Mouse (Mus musculus): ENCODE measurements around the gene Krt6a. TPM values are rescaled to one million over a fixed set of nuclear protein-coding genes. Genes with fewer than 3 reads are reported as not detected.

The Krt6a gene
- not detected for total RNA-seq (2021)
- long read RNA-seq, experiment 1 = 0 reads
- long read RNA-seq, experiment 2 = 0 reads

DNA sequence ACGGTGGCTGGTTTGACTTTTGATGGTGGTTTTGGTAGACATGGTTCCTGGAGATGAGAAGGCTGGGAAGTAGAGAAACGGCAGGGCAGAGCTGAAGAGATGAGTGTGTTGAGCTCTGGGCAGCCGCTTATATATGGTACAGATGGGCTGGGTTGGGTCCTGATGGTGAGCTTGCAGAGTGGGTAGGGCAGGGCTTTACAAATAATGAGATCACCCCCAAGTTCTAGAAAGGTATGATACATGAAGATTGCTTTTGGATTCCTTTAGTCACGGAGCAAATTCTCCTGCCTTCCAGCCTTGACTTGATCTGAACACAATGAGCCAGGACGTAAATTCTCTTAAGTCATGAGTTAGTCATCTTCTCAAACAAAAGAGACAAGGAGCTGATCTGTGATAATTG, at the start of gene Krt6a:
Krt6a (minus strand) TSS at position 101 of the 400 bp plus-strand sequence.
- H3K27ac ChIP-seq = no peak within 1 kb of the TSS
- TF ChIP-seq CTCF (IDR thresholded peaks at IDR 0.05) = no peak
- intact Hi-C loops (cut with DNase I) = no loop called here
- H3K4me3 ChIP-seq = no peak within 1 kb of the TSS
- no peak for DNase-seq (ENCODE audit: extremely low spot score in 1 of 2, low spot score in 2 of 2)

DNA sequence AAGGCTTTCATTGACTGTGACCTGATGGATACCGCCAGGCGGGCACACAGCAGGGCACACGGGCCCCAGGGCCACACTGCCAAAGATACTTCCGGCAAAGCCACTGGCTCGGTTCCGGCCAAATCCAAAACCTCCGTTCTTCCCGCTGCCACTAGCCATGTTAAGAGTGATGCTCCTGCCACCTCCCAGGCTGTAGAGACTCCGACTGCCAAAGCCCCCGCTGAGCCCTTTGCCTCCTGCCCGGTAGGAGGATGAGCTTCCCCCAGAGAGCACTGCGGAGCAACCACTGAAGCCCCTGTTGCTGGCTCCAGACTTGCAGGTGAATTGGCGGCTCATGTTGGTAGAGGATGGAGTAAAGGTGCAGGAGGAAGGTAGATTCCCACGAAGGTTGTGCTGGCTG, 48.6 kb upstream of the Krt6a start, which contains the start of gene Krt71:
Krt71 (minus strand) TSS at position 399 of the 400 bp plus-strand sequence.
- H3K4me3 ChIP-seq = no peak within 1 kb of the TSS
- intact Hi-C loops (cut with DNase I) = no loop called here
- H3K27ac ChIP-seq = no peak within 1 kb of the TSS
- no peak for DNase-seq (ENCODE audit: extremely low spot score in 1 of 2, low spot score in 2 of 2)
- no peak for TF ChIP-seq CTCF (IDR thresholded peaks at IDR 0.05)

DNA sequence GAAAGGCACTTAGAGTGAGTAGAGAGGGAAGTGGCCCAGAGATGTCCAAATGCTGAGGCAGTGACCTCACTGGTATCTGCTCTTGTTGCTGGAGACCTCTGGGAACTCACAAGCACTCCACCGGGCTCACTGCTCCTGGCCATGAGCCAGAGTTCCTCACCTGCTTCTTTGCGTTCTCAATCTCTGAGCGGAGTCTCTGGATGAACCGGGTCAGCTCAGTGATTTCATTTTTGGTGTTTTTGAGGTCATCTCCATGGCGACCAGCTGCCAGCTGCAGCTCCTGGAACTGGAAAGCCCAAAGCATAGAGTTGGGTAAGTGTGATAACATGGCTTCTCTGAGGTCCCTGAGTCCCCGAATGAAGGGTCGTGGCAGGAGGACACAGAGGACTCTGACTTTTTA, 43.7 kb upstream of the Krt6a start:
- DNase-seq (ENCODE audit: extremely low spot score in 1 of 2, low spot score in 2 of 2) = no peak

DNA sequence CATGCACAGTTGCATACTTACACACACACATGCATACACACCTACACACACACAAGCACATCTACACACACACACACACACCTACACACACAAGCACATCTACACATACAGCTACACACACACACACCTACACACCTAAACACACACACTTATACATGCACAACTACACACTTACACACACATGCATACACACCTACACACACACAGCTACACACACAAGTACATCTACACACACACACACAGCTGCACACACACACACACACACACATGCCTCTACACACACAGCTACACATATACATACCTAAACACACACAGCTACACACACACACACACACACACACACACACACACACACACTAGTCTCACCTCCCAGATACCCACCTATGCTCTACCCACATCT, 36.5 kb upstream of the Krt6a start:
- DNase-seq (ENCODE audit: extremely low spot score in 1 of 2, low spot score in 2 of 2) = no peak
- no peak overlapping the region for H3K27ac ChIP-seq
- H3K4me3 ChIP-seq = no peak overlapping the region
- intact Hi-C loops (cut with DNase I) = no loop called here
- TF ChIP-seq CTCF (IDR thresholded peaks at IDR 0.05) = no peak

More for the DNA sequence above, 43.7 kb upstream of the Krt6a start:
- H3K4me3 ChIP-seq = no peak overlapping the region
- intact Hi-C loops (cut with DNase I) = no loop called here
- TF ChIP-seq CTCF (IDR thresholded peaks at IDR 0.05) = no peak
- no peak overlapping the region for H3K27ac ChIP-seq

DNA sequence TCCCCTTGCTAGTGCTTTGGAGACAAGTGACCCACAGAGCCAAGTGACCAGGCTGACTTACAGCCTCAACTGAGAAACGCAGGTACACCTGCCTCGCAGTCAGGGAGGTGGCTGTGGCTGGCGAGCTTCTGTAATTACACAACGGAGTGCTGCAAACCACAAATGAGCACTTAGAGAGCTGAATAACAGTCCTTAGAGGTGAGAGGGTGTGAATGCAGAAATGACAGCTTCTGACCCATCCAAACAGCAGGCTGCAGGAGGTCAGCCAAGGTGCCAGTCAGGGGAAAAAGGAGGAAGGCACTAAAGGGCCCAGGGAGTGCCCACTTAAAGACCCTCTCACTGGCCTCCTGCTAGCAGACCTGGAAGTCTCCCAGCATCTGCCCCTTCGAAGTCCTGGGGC, 30.6 kb upstream of the Krt6a start:
- no peak overlapping the region for H3K4me3 ChIP-seq
- intact Hi-C loops (cut with DNase I) = no loop called here
- DNase-seq (ENCODE audit: extremely low spot score in 1 of 2, low spot score in 2 of 2) = no peak
- TF ChIP-seq CTCF (IDR thresholded peaks at IDR 0.05) = no peak
- H3K27ac ChIP-seq = no peak overlapping the region

DNA sequence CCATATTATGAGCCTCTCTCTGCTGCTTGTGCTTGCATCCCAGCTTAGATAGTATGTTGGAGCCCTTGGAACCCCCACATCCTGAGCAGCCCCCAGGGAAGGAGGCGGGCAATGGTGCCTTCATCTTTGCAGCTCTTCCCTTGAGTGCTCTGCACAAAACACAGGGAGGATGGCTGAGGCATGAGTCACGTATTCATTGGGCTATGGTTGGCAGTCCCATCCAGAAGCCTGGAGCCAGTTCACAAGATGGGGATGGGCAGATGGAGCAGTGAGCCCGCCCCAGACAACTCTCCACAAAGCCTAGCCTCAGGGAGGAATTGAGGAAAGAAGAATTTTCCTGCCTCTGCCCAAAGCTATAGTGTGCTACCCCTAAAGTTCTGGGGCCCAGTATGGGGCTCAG, 21.7 kb upstream of the Krt6a start:
- no peak overlapping the region for H3K4me3 ChIP-seq
- TF ChIP-seq CTCF (IDR thresholded peaks at IDR 0.05) = no peak
- no peak overlapping the region for H3K27ac ChIP-seq
- intact Hi-C loops (cut with DNase I) = no loop called here
- DNase-seq (ENCODE audit: extremely low spot score in 1 of 2, low spot score in 2 of 2) = no peak

DNA sequence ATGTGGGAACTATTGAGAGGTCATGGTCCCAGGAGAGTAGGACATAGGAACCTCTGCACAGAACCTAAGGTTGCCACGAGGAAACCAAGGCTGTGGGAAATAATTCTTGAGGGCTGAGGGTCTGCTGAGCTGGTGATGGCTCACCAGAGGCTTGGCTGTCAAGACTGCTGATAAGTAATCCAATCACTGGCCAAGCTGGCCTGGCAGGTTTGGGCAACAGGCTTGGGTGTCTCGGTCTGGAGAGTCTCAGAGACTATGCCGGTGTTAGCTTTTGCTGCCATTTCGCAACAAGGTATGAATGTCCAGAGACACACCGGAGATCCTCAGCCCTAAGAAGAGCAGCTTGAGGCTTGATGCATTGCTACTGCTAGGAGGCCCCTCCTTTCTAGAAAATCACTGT, 20.2 kb upstream of the Krt6a start:
- no peak overlapping the region for H3K27ac ChIP-seq
- DNase-seq (ENCODE audit: extremely low spot score in 1 of 2, low spot score in 2 of 2) = no peak
- intact Hi-C loops (cut with DNase I) = no loop called here
- no peak overlapping the region for H3K4me3 ChIP-seq
- TF ChIP-seq CTCF (IDR thresholded peaks at IDR 0.05) = no peak

DNA sequence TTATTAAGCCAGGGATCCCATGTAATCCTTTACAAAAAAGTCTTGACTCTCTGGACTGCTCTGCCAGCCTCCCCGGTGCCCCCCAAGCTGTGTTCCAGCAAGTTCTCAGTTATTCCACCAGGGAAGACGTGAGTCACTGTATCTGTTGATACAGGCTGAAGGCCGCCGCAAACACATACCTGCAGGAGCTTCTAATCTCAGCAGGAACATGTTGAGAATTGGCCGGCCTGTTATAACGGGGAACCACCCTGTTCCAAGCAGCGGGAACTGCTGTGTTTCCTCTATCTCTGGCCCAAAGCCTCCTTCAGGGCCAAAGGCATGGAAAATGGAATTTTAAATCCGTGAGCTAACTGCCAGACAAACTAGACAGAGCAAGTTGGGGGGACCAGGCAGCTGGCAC, 19.6 kb upstream of the Krt6a start:
- Histone ChIP-seq H3K4me3 (no peak overlapping the region), H3K27ac (no peak overlapping the region)
- no peak for DNase-seq (ENCODE audit: extremely low spot score in 1 of 2, low spot score in 2 of 2)
- intact Hi-C loops (cut with DNase I) = no loop called here
- no peak for TF ChIP-seq CTCF (IDR thresholded peaks at IDR 0.05)

DNA sequence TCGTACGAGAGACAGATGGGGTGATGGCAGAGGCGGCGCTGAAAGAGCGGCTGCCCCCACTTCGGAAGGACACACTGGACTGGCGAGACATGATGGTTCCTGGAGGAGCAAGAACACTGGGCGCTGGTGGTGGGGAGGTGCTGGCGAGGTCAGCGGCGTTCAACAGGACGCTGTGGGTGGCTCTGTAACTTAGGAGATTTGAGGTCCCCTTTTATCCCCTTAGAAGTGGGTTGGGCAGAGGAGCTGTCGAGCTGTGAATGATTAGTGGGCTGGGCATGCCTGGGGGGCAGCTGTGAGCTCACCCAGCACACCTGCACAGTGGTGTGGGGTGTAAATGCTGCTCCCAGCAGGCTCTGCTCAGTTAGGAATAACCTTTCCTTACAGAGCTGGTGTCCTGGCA, 18.6 kb upstream of the Krt6a start, which contains the start of gene Krt5:
Krt5 (minus strand) TSS at position 179 of the 400 bp plus-strand sequence.
- Histone ChIP-seq H3K4me3 (no peak within 1 kb of the TSS), H3K27ac (no peak within 1 kb of the TSS)
- DNase-seq (ENCODE audit: extremely low spot score in 1 of 2, low spot score in 2 of 2) = no peak
- intact Hi-C loops (cut with DNase I) = no loop called here
- no peak for TF ChIP-seq CTCF (IDR thresholded peaks at IDR 0.05)

DNA sequence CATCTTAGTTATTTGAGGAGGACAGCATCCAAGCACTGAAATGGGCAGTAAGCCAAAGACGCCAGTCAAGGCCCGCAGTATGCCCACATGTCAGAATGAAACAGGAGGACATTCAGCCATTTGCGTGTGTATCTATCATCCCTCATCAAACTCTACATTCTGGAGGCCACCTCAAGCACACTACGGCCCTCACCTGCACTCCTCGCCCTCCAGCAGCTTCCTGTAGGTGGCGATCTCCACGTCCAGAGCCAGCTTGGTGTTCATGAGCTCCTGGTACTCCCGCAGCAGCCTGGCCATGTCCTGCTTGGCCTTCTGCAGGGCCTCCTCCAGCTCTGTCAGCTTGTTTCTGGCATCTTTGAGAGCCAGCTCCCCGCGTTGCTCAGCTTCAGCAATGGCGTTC, 14.6 kb upstream of the Krt6a start:
- Histone ChIP-seq H3K27ac (no peak overlapping the region), H3K4me3 (no peak overlapping the region)
- DNase-seq (ENCODE audit: extremely low spot score in 1 of 2, low spot score in 2 of 2) = no peak
- no peak; the same call in 1 of the 2 replicates for TF ChIP-seq CTCF (IDR thresholded peaks at IDR 0.05)
- intact Hi-C loops (cut with DNase I) = no loop called here

DNA sequence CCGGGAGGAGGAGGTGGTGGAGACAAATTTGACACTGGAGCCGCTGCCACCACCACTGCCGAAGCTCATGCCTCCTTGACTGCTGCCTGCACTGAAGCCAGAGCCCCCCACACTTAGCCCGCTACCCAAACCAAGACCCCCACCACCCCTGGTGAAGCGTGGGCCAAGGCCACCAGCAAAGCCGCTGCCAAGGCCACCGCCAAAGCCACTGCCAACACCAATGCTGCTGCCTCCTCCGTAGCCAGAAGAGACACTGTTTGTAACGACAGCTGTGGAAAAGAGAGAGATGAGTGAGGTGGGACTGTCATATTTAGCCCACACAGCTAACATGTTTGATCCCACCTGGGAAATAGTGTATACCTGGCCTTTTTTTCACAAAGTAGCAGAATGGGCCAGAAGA, 13.3 kb upstream of the Krt6a start:
- no peak overlapping the region for H3K27ac ChIP-seq
- H3K4me3 ChIP-seq = no peak overlapping the region
- intact Hi-C loops (cut with DNase I) = no loop called here
- no peak for DNase-seq (ENCODE audit: extremely low spot score in 1 of 2, low spot score in 2 of 2)
- no peak for TF ChIP-seq CTCF (IDR thresholded peaks at IDR 0.05)

DNA sequence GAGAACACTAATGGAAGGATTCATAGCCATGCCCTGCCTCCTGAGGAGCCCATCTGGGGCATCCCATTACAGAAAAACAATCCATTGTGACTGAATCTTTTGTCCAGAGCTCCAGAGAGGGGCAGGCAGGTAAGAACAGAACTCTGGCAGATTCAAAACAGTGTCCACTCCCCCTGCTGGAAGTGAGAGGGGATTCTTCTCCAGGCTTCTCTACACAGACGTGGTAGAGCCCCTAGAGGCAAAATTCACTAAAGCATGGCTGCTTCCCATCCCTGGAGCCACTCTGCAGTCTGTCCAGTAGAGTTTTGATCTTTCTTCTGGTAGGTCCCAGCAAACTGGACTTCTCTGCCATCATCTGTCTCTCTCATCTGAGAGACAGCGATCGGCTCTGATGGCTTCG, 10.0 kb upstream of the Krt6a start:
- intact Hi-C loops (cut with DNase I) = no loop called here
- H3K4me3 ChIP-seq = no peak overlapping the region
- TF ChIP-seq CTCF (IDR thresholded peaks at IDR 0.05) = peak; percentile 40
- H3K27ac ChIP-seq = no peak overlapping the region
- no peak for DNase-seq (ENCODE audit: extremely low spot score in 1 of 2, low spot score in 2 of 2)

DNA sequence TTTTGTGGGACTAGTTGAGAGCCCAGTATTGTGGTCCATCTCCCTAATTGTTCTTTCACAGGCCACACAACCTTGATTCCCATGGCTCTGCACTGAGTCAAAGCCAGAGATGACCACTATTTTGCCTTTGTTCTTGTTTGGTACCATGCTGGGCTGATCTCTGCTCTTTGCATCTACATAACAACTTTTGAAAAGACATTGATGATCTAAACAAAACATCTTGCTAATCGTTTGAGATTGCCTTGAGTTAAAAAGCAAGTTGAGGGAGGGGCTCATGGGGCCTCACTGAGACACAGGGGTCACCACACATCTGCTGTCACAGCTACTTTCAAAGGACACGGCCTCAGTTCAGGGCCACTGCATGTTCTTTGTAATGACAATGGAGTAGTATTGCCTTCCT, 8.3 kb upstream of the Krt6a start:
- Histone ChIP-seq H3K4me3 (no peak overlapping the region), H3K27ac (no peak overlapping the region)
- no peak for TF ChIP-seq CTCF (IDR thresholded peaks at IDR 0.05)
- intact Hi-C loops (cut with DNase I) = no loop called here
- DNase-seq (ENCODE audit: extremely low spot score in 1 of 2, low spot score in 2 of 2) = no peak
